ENCODE assay signal across 8 mouse cellular contexts in genomic region chr11:6417069-6417468, GRCm38 (mm10). TPM values are rescaled to one million over a fixed set of nuclear protein-coding genes. Genes with fewer than 3 reads are reported as not detected.
DNase-seq lines count a peak whose midpoint lies in the region; ATAC-seq and TF ChIP-seq lines count a peak whose summit lies in the region.

No protein-coding gene starts in this region.

- no peak for TF ChIP-seq CTCF in heart, adult 2 months (IDR thresholded peaks at IDR 0.05)
- no peak for TF ChIP-seq CTCF in C2C12 (IDR thresholded peaks at IDR 0.05; ENCODE audit: control insufficient read depth, insufficient read depth, insufficient read length)

- peaks cover 32% of the 10 kb centered on the region for H3K36me3 ChIP-seq in heart, adult 2 months (ENCODE audit: control insufficient read depth, insufficient read depth, low read length)
- peaks cover 41% of the 10 kb centered on the region for H3K36me3 ChIP-seq in C2C12 (ENCODE audit: control insufficient read depth, insufficient read depth)
- H3K36me3 ChIP-seq in forebrain, embryonic 11.5 days (ENCODE audit: control insufficient read depth, insufficient read depth, low read length), result peaks cover 8% of the 10 kb centered on the region; the same call in 1 of the 2 replicates
- peaks cover 59% of the 10 kb centered on the region for H3K36me3 ChIP-seq in liver, embryonic 13.5 days

- H3K27ac ChIP-seq in heart, adult 2 months, result peak overlapping the region; percentile 96; the same call in 1 of the 2 replicates
- no peak overlapping the region for H3K27ac ChIP-seq in forebrain, embryonic 11.5 days (ENCODE audit: low read depth, low read length)
- peak overlapping the region; percentile 96 for H3K27ac ChIP-seq in liver, embryonic 13.5 days

- peaks cover 31% of the 10 kb centered on the region for H3K79me3 ChIP-seq in C2C12 (ENCODE audit: low read depth)

- TF ChIP-seq POLR2A in heart, adult 2 months (IDR thresholded peaks at IDR 0.05; ENCODE audit: insufficient read depth, low read depth, low read length), result no peak

- H3ac ChIP-seq in C2C12 (ENCODE audit: control insufficient read depth, insufficient read length, low read depth), result peak overlapping the region; percentile 75

- no peaks in the 10 kb centered on the region for H3K27me3 ChIP-seq in heart, adult 2 months (ENCODE audit: control insufficient read depth, insufficient read depth, low read length)
- no peaks in the 10 kb centered on the region for H3K27me3 ChIP-seq in C2C12 (ENCODE audit: control insufficient read depth, insufficient read depth, insufficient read length)
- H3K27me3 ChIP-seq in forebrain, embryonic 11.5 days (ENCODE audit: control insufficient read depth, insufficient read depth, low read length), result no peaks in the 10 kb centered on the region
- no peaks in the 10 kb centered on the region for H3K27me3 ChIP-seq in liver, embryonic 13.5 days

- intact Hi-C loops in heart, adult 2 months (cut with DNase I), result loop anchor here (2.0 kb wide), 1 partner anchor 28 kb away; the partner anchor contains the start of gene H2afv

- H3K9me3 ChIP-seq in forebrain, embryonic 11.5 days (ENCODE audit: control insufficient read depth, low read length), result no peaks in the 10 kb centered on the region
- H3K9me3 ChIP-seq in liver, embryonic 13.5 days (replicated peaks), result peaks cover 24% of the 10 kb centered on the region

- H3K4me2 ChIP-seq in forebrain, embryonic 11.5 days (ENCODE audit: low read depth, low read length, severe bottlenecking), result peak overlapping the region; percentile 67
- H3K4me2 ChIP-seq in liver, embryonic 13.5 days, result peak overlapping the region; percentile 96

- DNase-seq in heart, adult 2 months, result no peak
- DNase-seq in heart, adult 8-10 months (ENCODE audit: low spot score), result no peak
- DNase-seq in forebrain, embryonic 11.5 days (ENCODE audit: low spot score), result no peak
- no peak for DNase-seq in liver, embryonic 13.5 days
- DNase-seq in ovary, postnatal 36 days (ENCODE audit: low spot score), result no peak
- DNase-seq in urinary bladder, postnatal 14 days (ENCODE audit: low spot score), result no peak
- DNase-seq in natural killer cell, adult 2 months (ENCODE audit: low spot score in 2 of 2), result no peak

- WGBS in heart, adult 2 months, result 34% methylated on average over 2 of the region's 2 CpGs
- 45% methylated on average over 2 of the region's 2 CpGs for WGBS in forebrain, embryonic 11.5 days
- 15% methylated on average over 2 of the region's 2 CpGs for WGBS in liver, embryonic 13.5 days (ENCODE audit: insufficient replicate concordance)

- no peaks in the 10 kb centered on the region for H3K79me2 ChIP-seq in heart, adult 2 months (replicated peaks; ENCODE audit: control insufficient read depth, insufficient read depth, low read length)
- peaks cover 45% of the 10 kb centered on the region for H3K79me2 ChIP-seq in C2C12 (ENCODE audit: control insufficient read depth, insufficient read depth)

- no peak for TF ChIP-seq EP300 in heart, adult 2 months (IDR thresholded peaks at IDR 0.05; ENCODE audit: insufficient read depth, low read depth, low read length)

- H3K4me1 ChIP-seq in heart, adult 2 months (ENCODE audit: control insufficient read depth, insufficient read depth, low read length), result peaks cover 5% of the 10 kb centered on the region
- peaks cover 3% of the 10 kb centered on the region for H3K4me1 ChIP-seq in forebrain, embryonic 11.5 days (replicated peaks; ENCODE audit: control insufficient read depth, insufficient read depth, low read length)
- peaks cover 54% of the 10 kb centered on the region for H3K4me1 ChIP-seq in liver, embryonic 13.5 days (replicated peaks)

- peak overlapping the region; percentile 84 for H3K4me3 ChIP-seq in heart, adult 2 months
- peak overlapping the region; percentile 94 for H3K4me3 ChIP-seq in C2C12 (ENCODE audit: insufficient read depth, poor library complexity, severe bottlenecking)
- peak overlapping the region; percentile 96 for H3K4me3 ChIP-seq in forebrain, embryonic 11.5 days (ENCODE audit: low read depth, low read length)
- H3K4me3 ChIP-seq in liver, embryonic 13.5 days (replicated peaks), result peak overlapping the region; percentile 82

- H3K9ac ChIP-seq in heart, adult 2 months (ENCODE audit: low read depth, low read length), result no peak overlapping the region
- peak overlapping the region; percentile 97 for H3K9ac ChIP-seq in forebrain, embryonic 11.5 days (ENCODE audit: low read length)
- H3K9ac ChIP-seq in liver, embryonic 13.5 days, result peak overlapping the region; percentile 94

- ATAC-seq in forebrain, embryonic 11.5 days (replicated peaks; ENCODE audit: low FRiP score), result no peak
- ATAC-seq in liver, embryonic 13.5 days (ENCODE audit: low read depth), result no peak

TF ChIP-seq in C2C12, 6 proteins besides CTCF, POLR2A, EP300 and RAD21:
- TF ChIP-seq MAX (IDR thresholded peaks at IDR 0.05) (no peak), MYOD1 (IDR thresholded peaks at IDR 0.05; ENCODE audit: control insufficient read depth, insufficient read length, low read depth) (no peak), CEBPB (IDR thresholded peaks at IDR 0.05; ENCODE audit: low read depth) (no peak), USF1 (IDR thresholded peaks at IDR 0.05; ENCODE audit: low read depth) (no peak)

RNA-seq across cellular contexts. Expression of gene Ppia, which starts 1.8 kb away (rescaled TPM):
- total RNA-seq in heart, adult 2 months (2021), result 100 to 1,000 TPM; 304 to 328 TPM
- 298 and 449 TPM in 2 replicates for polyA plus RNA-seq in heart, adult 2 months (2012; rRNA removed)
- total RNA-seq in heart, adult 8-10 months (2022), result 100 to 1,000 TPM; 262 to 310 (median 280) TPM
- polyA plus RNA-seq in C2C12 (2012; fragmentation: generic; extraction: Trizol), result 4,929 TPM
- 4,588 and 4,913 TPM in 2 replicates for polyA plus RNA-seq in forebrain, embryonic 11.5 days (2014; fragmentation: Nextera tagmentation; extraction: Ambion mirVana)
- polyA plus RNA-seq in liver, embryonic 13.5 days (2015; fragmentation: Nextera tagmentation; extraction: Ambion mirVana), result 3,630 and 3,871 TPM in 2 replicates

RNA-seq across cellular contexts. Expression of gene H2afv, which starts 27.2 kb away (rescaled TPM):
- total RNA-seq in heart, adult 2 months (2021), result 10 to 100 TPM; 75.8 to 80.8 TPM
- 46.3 and 59.2 TPM in 2 replicates for polyA plus RNA-seq in heart, adult 2 months (2012; rRNA removed)
- total RNA-seq in heart, adult 8-10 months (2022), result 10 to 100 TPM; 80.1 to 97.8 (median 88.2) TPM
- polyA plus RNA-seq in C2C12 (2012; fragmentation: generic; extraction: Trizol), result 153 TPM
- polyA plus RNA-seq in forebrain, embryonic 11.5 days (2014; fragmentation: Nextera tagmentation; extraction: Ambion mirVana), result 962 and 982 TPM in 2 replicates
- polyA plus RNA-seq in liver, embryonic 13.5 days (2015; fragmentation: Nextera tagmentation; extraction: Ambion mirVana), result 109 and 112 TPM in 2 replicates

RNA-seq across cellular contexts. Expression of gene Zmiz2, which starts 28.2 kb away (rescaled TPM):
- 10 to 100 TPM; 36.6 to 39.3 TPM for total RNA-seq in heart, adult 2 months (2021)
- 26.2 and 35.7 TPM in 2 replicates for polyA plus RNA-seq in heart, adult 2 months (2012; rRNA removed)
- 10 to 100 TPM; 37.1 to 38.7 (median 37.5) TPM for total RNA-seq in heart, adult 8-10 months (2022)
- polyA plus RNA-seq in C2C12 (2012; fragmentation: generic; extraction: Trizol), result 33.0 TPM
- polyA plus RNA-seq in forebrain, embryonic 11.5 days (2014; fragmentation: Nextera tagmentation; extraction: Ambion mirVana), result 22.3 and 28.9 TPM in 2 replicates
- polyA plus RNA-seq in liver, embryonic 13.5 days (2015; fragmentation: Nextera tagmentation; extraction: Ambion mirVana), result 4.4 and 4.7 TPM in 2 replicates

RNA-seq across cellular contexts. Expression of gene Purb, which starts 58.6 kb away (rescaled TPM):
- 10 to 100 TPM; 28.0 to 31.5 TPM for total RNA-seq in heart, adult 2 months (2021)
- polyA plus RNA-seq in heart, adult 2 months (2012; rRNA removed), result 5.0 and 9.3 TPM in 2 replicates
- total RNA-seq in heart, adult 8-10 months (2022), result 10 to 100 TPM; 23.2 to 32.4 (median 28.9) TPM
- 41.0 TPM for polyA plus RNA-seq in C2C12 (2012; fragmentation: generic; extraction: Trizol)
- polyA plus RNA-seq in forebrain, embryonic 11.5 days (2014; fragmentation: Nextera tagmentation; extraction: Ambion mirVana), result 14.0 and 15.0 TPM in 2 replicates
- polyA plus RNA-seq in liver, embryonic 13.5 days (2015; fragmentation: Nextera tagmentation; extraction: Ambion mirVana), result 11.1 and 12.6 TPM in 2 replicates
